Mouse (Mus musculus): ENCODE measurements at regions not wholly inside any gene's neighbourhood (a gene's known extent, or its start where the extent isn't known, plus 50 kb on each side); places are given as distances from the start of the nearest gene placed in this dataset.
A peak's percentile ranks its signal among the peaks of the same experiment; 100 is the strongest.
"Not testable (repeated sequence)": the region's sequence is repeated elsewhere in the genome, so short reads cannot be mapped to it uniquely, and the experiment has no call there.

- H3K9me3 ChIP-seq (ENCODE audit: control insufficient read depth, low read length); H3K27me3 ChIP-seq (ENCODE audit: control insufficient read depth, insufficient read depth, low read length); H3K4me1 ChIP-seq (replicated peaks; ENCODE audit: control insufficient read depth, insufficient read depth, low read length); H3K9ac ChIP-seq (ENCODE audit: low read depth, low read length); H3K27ac ChIP-seq (ENCODE audit: low read depth, low read length); H3K36me3 ChIP-seq (ENCODE audit: control insufficient read depth, insufficient read depth, low read length); H3K4me2 ChIP-seq (replicated peaks; ENCODE audit: low read depth, low read length); H3K4me3 ChIP-seq (ENCODE audit: low read depth, low read length): not testable (repeated sequence)
- 87% methylated on average over 2 of the region's 2 CpGs for WGBS
- peak; percentile 29; the same call in 1 of the 2 replicates for ATAC-seq (ENCODE audit: low FRiP score)
- peak; percentile 0 for DNase-seq (ENCODE audit: low spot score)
Observed at GRCm38 (mm10) chr17:6520001-6520400, 81.5 kb upstream of the Dynlt1c start.

GRCm38 (mm10) chr17:6520751-6521150 lies 80.7 kb upstream of the Dynlt1c start:
- not testable (repeated sequence) for H3K4me3 ChIP-seq (ENCODE audit: low read depth, low read length); ATAC-seq (ENCODE audit: low FRiP score); H3K4me1 ChIP-seq (replicated peaks; ENCODE audit: control insufficient read depth, insufficient read depth, low read length); H3K4me2 ChIP-seq (replicated peaks; ENCODE audit: low read depth, low read length); H3K36me3 ChIP-seq (ENCODE audit: control insufficient read depth, insufficient read depth, low read length); H3K27ac ChIP-seq (ENCODE audit: low read depth, low read length); H3K9ac ChIP-seq (ENCODE audit: low read depth, low read length); DNase-seq (ENCODE audit: low spot score); H3K9me3 ChIP-seq (ENCODE audit: control insufficient read depth, low read length); H3K27me3 ChIP-seq (ENCODE audit: control insufficient read depth, insufficient read depth, low read length)
- WGBS, result 57% methylated on average over 4 of the region's 4 CpGs

GRCm38 (mm10) chr17:6522185-6522584 lies 79.3 kb upstream of the Dynlt1c start:
- H3K27ac ChIP-seq (ENCODE audit: low read depth, low read length); DNase-seq (ENCODE audit: low spot score); H3K9ac ChIP-seq (ENCODE audit: low read depth, low read length); ATAC-seq (ENCODE audit: low FRiP score); H3K4me1 ChIP-seq (replicated peaks; ENCODE audit: control insufficient read depth, insufficient read depth, low read length); H3K4me2 ChIP-seq (replicated peaks; ENCODE audit: low read depth, low read length); H3K4me3 ChIP-seq (ENCODE audit: low read depth, low read length); H3K9me3 ChIP-seq (ENCODE audit: control insufficient read depth, low read length); H3K36me3 ChIP-seq (ENCODE audit: control insufficient read depth, insufficient read depth, low read length); H3K27me3 ChIP-seq (ENCODE audit: control insufficient read depth, insufficient read depth, low read length): not testable (repeated sequence)
- 79% methylated on average over 5 of the region's 9 CpGs for WGBS

- not testable (repeated sequence) for H3K4me2 ChIP-seq (replicated peaks; ENCODE audit: low read depth, low read length); H3K27me3 ChIP-seq (ENCODE audit: control insufficient read depth, insufficient read depth, low read length); H3K4me1 ChIP-seq (replicated peaks; ENCODE audit: control insufficient read depth, insufficient read depth, low read length); H3K36me3 ChIP-seq (ENCODE audit: control insufficient read depth, insufficient read depth, low read length); H3K9me3 ChIP-seq (ENCODE audit: control insufficient read depth, low read length); DNase-seq (ENCODE audit: low spot score); H3K27ac ChIP-seq (ENCODE audit: low read depth, low read length); H3K9ac ChIP-seq (ENCODE audit: low read depth, low read length); H3K4me3 ChIP-seq (ENCODE audit: low read depth, low read length); ATAC-seq (ENCODE audit: low FRiP score)
- no CpG with 5 or more reads among the region's 5 CpGs for WGBS
Observed at GRCm38 (mm10) chr17:6538723-6539122, 62.7 kb upstream of the Dynlt1c start.

- H3K36me3 ChIP-seq (ENCODE audit: control insufficient read depth, insufficient read depth, low read length); H3K27me3 ChIP-seq (ENCODE audit: control insufficient read depth, insufficient read depth, low read length); H3K9ac ChIP-seq (ENCODE audit: low read depth, low read length); H3K4me1 ChIP-seq (replicated peaks; ENCODE audit: control insufficient read depth, insufficient read depth, low read length); DNase-seq (ENCODE audit: low spot score); H3K9me3 ChIP-seq (ENCODE audit: control insufficient read depth, low read length); H3K4me3 ChIP-seq (ENCODE audit: low read depth, low read length); H3K4me2 ChIP-seq (replicated peaks; ENCODE audit: low read depth, low read length); H3K27ac ChIP-seq (ENCODE audit: low read depth, low read length): not testable (repeated sequence)
- WGBS, result no CpG with 5 or more reads among the region's 8 CpGs
- ATAC-seq (ENCODE audit: low FRiP score), result peak; percentile 86
Observed at GRCm38 (mm10) chr17:6547064-6547760, 54.3 kb upstream of the Dynlt1c start.

GRCm38 (mm10) chr17:6547937-6548336 lies 53.5 kb upstream of the Dynlt1c start:
- H3K4me3 ChIP-seq (ENCODE audit: low read depth, low read length); H3K27ac ChIP-seq (ENCODE audit: low read depth, low read length); H3K4me2 ChIP-seq (replicated peaks; ENCODE audit: low read depth, low read length); H3K4me1 ChIP-seq (replicated peaks; ENCODE audit: control insufficient read depth, insufficient read depth, low read length); DNase-seq (ENCODE audit: low spot score); H3K9ac ChIP-seq (ENCODE audit: low read depth, low read length); H3K27me3 ChIP-seq (ENCODE audit: control insufficient read depth, insufficient read depth, low read length); ATAC-seq (ENCODE audit: low FRiP score); H3K9me3 ChIP-seq (ENCODE audit: control insufficient read depth, low read length); H3K36me3 ChIP-seq (ENCODE audit: control insufficient read depth, insufficient read depth, low read length): not testable (repeated sequence)
- WGBS, result no CpG with 5 or more reads among the region's 6 CpGs

All from hindbrain, embryonic 11.5 days (tissue).